Mouse (Mus musculus) brown adipose tissue, adult 24 weeks (tissue): ENCODE results near the gene Tuba3b. TPM values are rescaled to one million over a fixed set of nuclear protein-coding genes. Genes with fewer than 3 reads are reported as not detected.

Experiments
- H3K27ac ChIP-seq: fragments of 200-500 bp; replicated peaks from 2 replicates; pipeline ENCODE4 v1.5.1; 2012; ENCODE audit warnings: low read depth, mild to moderate bottlenecking, low read length
- H3K4me1 ChIP-seq: fragments of 200-500 bp; 2 replicates; pipeline ENCODE4 v1.6.1; 2012; ENCODE audit warnings: low read length, mixed read lengths; ENCODE audit not compliant: control insufficient read depth, insufficient read depth, insufficient read length
- H3K4me3 ChIP-seq: fragments of 200-500 bp; 2 replicates; pipeline ENCODE4 v1.5.1; 2012; ENCODE audit warnings: low read depth, mild to moderate bottlenecking, low read length, moderate library complexity; ENCODE audit not compliant: insufficient read depth
- polyA plus RNA-seq: library from polyadenylated mRNA; stranded (reverse); fragments of >200 nt; gene quantifications from 2 replicates; pipeline ENCODE4 v1.2.4, GENCODE M21; 2012; ENCODE audit not compliant: missing spikeins, insufficient read depth, insufficient read length

Tuba3b gene
- polyA plus RNA-seq, 1 experiment: not detected

DNA sequence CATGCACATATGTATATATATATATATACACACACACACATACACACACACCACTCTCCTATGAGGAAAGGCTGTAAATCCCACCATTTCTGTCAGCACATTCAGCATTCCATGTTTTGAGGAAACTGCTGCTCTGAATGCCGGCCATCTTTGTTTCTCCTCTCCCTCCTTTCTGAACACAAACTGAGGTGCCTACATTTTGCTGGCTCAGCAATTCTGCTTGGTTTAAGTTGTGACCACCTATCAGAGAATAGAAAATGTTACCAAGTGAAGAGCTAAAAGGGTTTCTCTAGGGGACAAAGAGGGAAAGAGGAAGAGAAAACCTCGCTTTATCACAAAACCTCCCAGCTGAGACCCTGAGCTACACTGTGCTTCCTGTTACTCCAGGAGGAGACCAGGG lies 18.9 kb downstream of the Tuba3b start:
- Histone ChIP-seq H3K27ac (no peak overlapping the region), H3K4me1 (0 out of 2 replicates have a peak, but pooled peaks cover 2% of the 10 kb centered on the region), H3K4me3 (no peak overlapping the region)

DNA sequence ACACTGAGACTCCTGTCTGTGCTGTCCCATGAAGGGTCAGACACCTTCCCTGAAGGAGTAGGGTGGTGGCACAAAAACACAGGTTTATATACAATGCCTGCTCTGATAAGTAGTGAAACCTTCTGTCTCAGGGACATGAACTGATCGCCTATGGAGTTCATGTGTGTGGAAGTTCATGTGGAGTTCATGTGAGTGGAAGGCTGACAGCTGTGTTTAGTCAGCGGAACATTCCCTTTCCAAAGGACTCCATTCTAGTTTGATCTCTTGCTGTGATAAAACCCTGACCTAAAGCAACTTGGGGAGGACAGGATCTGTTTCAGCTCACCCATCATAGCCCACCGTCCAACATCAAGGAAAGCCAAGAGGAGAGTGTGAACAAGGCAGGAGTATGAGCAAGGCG lies 21.1 kb downstream of the Tuba3b start:
- H3K4me3 ChIP-seq: no peak overlapping the region
- H3K27ac ChIP-seq: no peak overlapping the region
- peaks cover 4% of the 10 kb centered on the region for H3K4me1 ChIP-seq

GRCm38 (mm10) chr6:145638248-145638647 lies 22.7 kb downstream of the Tuba3b start:
- no peak overlapping the region for H3K27ac ChIP-seq
- peaks cover 4% of the 10 kb centered on the region for H3K4me1 ChIP-seq
- H3K4me3 ChIP-seq: no peak overlapping the region

DNA sequence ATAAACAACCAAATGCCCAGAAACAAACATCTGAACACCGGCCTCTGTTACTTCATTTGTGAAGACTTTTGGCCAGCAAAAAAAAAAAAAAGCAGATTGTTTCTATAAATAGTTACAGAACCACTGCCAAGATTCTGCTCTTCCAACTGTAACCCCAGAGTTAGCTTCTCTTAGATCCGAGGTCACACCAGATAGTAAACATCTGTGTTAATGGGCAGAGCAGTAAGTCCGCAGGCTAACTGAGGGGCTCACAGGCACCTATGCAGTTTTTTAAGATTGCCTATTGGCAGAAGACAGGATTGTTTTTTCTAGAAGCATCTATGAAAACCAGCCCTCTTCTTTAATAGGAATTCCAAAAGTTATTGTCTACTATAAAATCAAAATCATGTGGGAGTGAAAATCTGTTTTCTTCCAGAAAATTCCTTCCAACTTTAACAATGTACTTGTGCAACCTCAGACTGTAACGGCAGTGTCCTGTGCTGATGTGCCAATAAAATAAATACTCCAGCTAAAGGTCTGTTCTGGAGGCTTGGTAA lies 25.5 kb downstream of the Tuba3b start:
- peak overlapping the region; percentile 63; the same call in 1 of the 2 replicates for H3K27ac ChIP-seq
- no peak overlapping the region for H3K4me3 ChIP-seq

GRCm38 (mm10) chr6:145651976-145652375 lies 36.4 kb downstream of the Tuba3b start:
- no peak overlapping the region for H3K27ac ChIP-seq
- peaks cover 2% of the 10 kb centered on the region for H3K4me1 ChIP-seq
- H3K4me3 ChIP-seq: no peak overlapping the region

More for the DNA sequence above, 25.5 kb downstream of the Tuba3b start:
- peaks cover 4% of the 10 kb centered on the region for H3K4me1 ChIP-seq

GRCm38 (mm10) chr6:145652986-145653385 lies 37.4 kb downstream of the Tuba3b start:
- peaks cover 2% of the 10 kb centered on the region for H3K4me1 ChIP-seq
- no peak overlapping the region for H3K4me3 ChIP-seq
- H3K27ac ChIP-seq: no peak overlapping the region

- Histone ChIP-seq H3K4me3 (no peak overlapping the region), H3K4me1 (peaks cover 2% of the 10 kb centered on the region), H3K27ac (no peak overlapping the region; the same call in 1 of the 2 replicates)
These were observed 38.1 kb downstream of the Tuba3b start for GRCm38 (mm10) chr6:145653626-145654025.

DNA sequence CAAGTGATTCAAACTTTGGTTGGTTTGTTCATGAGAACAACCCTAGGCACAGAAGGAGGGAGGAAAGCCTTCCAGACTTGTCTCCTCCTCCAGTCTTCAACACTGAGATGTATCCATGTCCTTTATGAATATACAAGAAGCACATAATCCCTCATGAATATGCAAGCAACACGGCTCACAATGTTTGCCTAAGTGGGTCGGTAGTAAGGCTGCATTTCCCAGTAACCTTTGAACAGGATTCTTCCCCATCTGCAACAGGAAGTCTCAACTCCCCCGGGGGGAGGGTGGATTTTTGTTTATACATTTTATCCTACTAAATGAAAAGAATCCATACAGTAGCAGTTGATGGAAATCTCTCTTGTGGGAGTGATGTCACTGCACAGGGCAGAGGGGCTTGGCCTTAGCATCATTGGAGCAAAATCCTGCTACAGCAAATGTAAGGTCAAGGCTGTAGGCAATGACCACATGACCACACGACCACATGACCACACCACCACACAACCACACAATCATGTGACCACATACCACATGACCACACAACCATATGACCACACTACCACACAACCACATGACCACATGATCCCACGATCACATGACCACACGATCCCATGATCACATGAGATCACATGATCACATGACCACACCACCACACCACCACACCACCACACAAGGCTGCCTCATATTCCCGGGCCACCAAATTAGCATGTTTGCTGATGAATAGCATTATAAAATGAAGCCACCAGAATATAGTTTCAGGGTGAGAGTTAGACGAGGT lies 38.7 kb downstream of the Tuba3b start:
- Histone ChIP-seq H3K4me3 (no peak overlapping the region), H3K4me1 (peaks cover 2% of the 10 kb centered on the region), H3K27ac (peak overlapping the region; percentile 25)

- H3K4me1 ChIP-seq: peaks cover 2% of the 10 kb centered on the region
- no peak overlapping the region for H3K4me3 ChIP-seq
These were observed 40.1 kb downstream of the Tuba3b start for GRCm38 (mm10) chr6:145655678-145656077.

GRCm38 (mm10) chr6:145656740-145657591 lies 41.4 kb downstream of the Tuba3b start:
- H3K4me3 ChIP-seq: no peak overlapping the region
- no peak overlapping the region for H3K27ac ChIP-seq
- H3K4me1 ChIP-seq: peaks cover 2% of the 10 kb centered on the region

More at GRCm38 (mm10) chr6:145655678-145656077, 40.1 kb downstream of the Tuba3b start:
- H3K27ac ChIP-seq: no peak overlapping the region

DNA sequence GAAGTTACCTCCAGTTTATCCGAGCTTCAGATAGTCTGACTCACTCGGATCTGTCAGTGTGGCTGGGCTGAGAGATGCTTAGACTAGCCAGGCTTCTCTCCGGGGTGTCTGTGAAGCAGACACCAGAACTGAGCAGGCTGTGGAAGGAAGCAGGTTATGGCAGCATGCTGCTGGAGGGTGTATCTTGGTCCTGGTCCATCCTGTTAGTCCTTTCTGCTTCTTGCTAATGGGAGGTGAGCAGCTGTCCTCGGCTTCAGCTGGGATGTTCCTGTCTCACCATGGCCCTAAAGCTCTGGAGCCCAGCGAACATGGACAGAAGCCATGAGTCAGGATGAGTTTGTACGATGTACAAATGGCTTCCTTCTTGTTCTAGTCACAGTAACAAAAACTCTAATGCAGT lies 43.6 kb downstream of the Tuba3b start:
- no peaks in the 10 kb centered on the region for H3K4me1 ChIP-seq
- no peak overlapping the region for H3K27ac ChIP-seq
- H3K4me3 ChIP-seq: no peak overlapping the region

- no peak overlapping the region for H3K27ac ChIP-seq
- no peak overlapping the region for H3K4me3 ChIP-seq
- H3K4me1 ChIP-seq: no peaks in the 10 kb centered on the region
These were observed 45.4 kb downstream of the Tuba3b start for GRCm38 (mm10) chr6:145660943-145661342.

DNA sequence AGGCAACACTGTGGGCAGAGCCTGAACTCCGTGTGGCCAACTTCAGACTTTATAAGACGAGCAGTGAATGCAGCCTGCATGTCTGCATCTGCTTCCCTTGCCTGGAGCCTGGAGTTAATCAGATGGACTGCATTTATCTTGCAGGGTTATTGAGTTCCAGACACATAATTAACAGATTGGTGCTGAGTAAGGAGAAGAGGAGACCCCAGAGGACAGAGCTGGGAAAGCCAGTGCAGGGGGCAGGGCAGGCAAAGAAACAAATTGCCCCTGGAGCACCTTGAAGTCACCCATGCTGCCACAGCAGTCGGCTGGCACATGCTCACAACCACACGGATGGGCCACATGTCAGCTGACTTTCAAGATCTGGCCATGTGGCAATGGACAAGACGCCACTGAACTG lies 48.7 kb downstream of the Tuba3b start:
- no peak overlapping the region for H3K4me3 ChIP-seq
- no peak overlapping the region for H3K27ac ChIP-seq
- peaks cover 3% of the 10 kb centered on the region for H3K4me1 ChIP-seq

- H3K4me3 ChIP-seq: no peak overlapping the region
- H3K4me1 ChIP-seq: peaks cover 3% of the 10 kb centered on the region
- H3K27ac ChIP-seq: no peak overlapping the region
These were observed 50.2 kb downstream of the Tuba3b start for GRCm38 (mm10) chr6:145665751-145666150.

DNA sequence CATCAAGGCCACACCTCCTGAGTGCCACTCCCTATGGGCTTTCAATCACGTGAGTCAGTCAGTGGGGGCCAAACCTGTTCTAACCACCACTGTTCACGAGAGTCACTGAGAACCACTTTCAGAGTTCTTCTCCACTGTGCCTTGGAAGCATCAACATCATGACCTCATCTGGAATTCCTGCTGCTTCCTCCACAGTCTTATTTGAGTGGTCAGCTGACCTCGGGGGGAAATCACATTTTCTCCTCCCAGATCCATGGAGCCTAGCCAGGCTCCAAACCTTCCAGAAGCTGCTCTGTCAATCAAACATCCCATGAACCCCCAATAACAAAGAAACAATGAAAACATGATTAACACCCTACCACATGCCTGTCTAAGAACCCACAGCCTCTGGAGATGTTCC lies 52.1 kb downstream of the Tuba3b start:
- no peak overlapping the region for H3K4me3 ChIP-seq
- peaks cover 3% of the 10 kb centered on the region for H3K4me1 ChIP-seq
- H3K27ac ChIP-seq: no peak overlapping the region
